Mouse (Mus musculus) right cerebral cortex, postnatal 36 days (tissue): ENCODE measurements at regions not wholly inside any gene's neighbourhood (a gene's known extent, or its start where the extent isn't known, plus 50 kb on each side); places are given as distances from the start of the nearest gene placed in this dataset.
"Not testable (repeated sequence)": the region's sequence is repeated elsewhere in the genome, so short reads cannot be mapped to it uniquely, and the experiment has no call there.

ENCODE experiments used
- DNase-seq, 2 experiments: peaks; one replicate each; pipeline ENCODE4 v3.0.0; 2022; ENCODE audit warnings: low spot score in 2 of 2, mixed read lengths in 1 of 2

GRCm38 (mm10) chr3:6118721-6119120, 368.1 kb downstream of the Gm8797 start:
- no peak for DNase-seq

DNA sequence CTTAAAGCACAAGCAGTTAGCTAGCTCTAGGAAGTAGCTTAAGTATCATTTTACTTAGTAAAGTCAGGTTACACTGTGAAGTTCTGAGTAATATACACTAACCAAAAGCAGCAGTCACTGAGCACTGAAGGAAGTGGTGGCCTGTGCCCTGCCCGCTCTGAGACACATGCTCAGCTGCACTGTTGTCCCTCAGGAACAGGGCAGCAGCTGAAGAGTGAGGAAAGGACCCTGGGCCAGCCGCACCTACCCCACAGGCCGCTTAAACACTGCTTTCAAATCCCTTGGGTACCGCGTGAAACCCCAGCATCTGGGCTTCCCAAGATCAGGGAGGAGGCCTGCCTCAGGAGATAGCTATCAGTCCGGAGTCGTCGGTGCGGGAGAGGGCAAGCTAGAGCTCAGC, 385.1 kb downstream of the Gm8797 start:
- DNase-seq, result not testable (repeated sequence)

DNA sequence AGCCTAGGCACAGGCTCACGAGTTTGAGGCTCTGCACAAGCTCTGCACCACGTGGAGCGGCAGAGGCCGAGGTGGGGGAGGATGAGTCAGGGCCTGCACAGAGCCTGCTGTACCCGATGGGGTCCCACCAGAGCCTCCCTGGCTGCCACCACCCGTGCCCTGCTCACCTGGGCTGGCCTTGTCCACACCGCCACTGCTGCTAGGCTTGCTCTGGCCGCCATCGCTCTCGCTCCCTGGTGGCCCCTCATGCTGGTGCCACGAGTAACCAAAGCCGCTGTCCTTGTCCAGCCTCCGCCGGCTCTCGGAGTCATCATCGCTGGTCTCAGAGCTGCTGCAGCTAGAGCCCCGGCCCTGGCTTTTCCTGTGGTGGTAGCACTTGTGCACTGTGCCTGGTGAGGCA, 386.8 kb downstream of the Gm8797 start:
- no peak for DNase-seq

DNA sequence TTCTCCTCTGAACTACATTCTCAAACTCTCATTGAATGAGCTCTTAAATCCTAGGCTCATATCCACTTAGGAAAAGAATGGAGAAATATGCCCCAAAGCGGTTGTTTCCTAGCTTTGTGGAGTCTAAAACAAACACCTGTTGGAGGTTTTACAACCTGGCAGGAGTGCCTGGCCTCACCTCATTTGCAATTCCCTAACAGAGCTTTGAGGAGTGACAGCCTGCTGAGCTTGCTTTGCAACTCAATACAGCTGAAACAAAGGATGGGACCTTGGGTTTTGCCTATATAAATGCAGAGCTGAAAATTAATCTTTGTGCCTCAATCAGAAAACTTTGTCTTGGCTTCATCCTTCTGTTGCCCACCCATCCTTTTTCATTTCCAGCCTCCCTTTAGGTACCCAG, 423.2 kb downstream of the Gm8797 start:
- DNase-seq, result no peak

- DNase-seq, result no peak
Observed at GRCm38 (mm10) chr3:6182533-6182932, 431.9 kb downstream of the Gm8797 start.

DNA sequence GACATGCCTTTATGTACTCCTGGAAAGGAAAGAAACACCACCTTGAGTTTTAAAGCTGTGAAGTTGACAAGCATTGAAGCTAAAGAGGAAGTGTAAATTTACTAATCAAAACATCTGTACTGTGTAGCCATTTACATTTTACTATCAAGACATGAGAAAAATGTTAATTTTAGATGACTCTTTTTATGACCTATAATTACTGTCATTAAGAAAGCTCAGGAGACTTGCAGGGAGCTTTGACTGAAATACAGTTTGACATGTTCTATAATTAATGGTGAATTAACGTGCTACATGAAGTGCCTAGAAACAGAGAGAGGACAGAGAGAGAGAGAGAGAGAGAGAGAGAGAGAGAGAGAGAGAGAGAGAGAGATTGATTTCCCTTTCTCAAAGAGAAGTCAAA, 432.8 kb downstream of the Gm8797 start:
- no peak for DNase-seq

- no peak for DNase-seq
Observed at GRCm38 (mm10) chr3:6204656-6205055, 415.6 kb downstream of the 1700008P02Rik start.

- no peak for DNase-seq
Observed at GRCm38 (mm10) chr3:6228685-6229084, 391.6 kb downstream of the 1700008P02Rik start.
